ENCODE assay signal across 9 mouse cellular contexts in the genomic region with DNA sequence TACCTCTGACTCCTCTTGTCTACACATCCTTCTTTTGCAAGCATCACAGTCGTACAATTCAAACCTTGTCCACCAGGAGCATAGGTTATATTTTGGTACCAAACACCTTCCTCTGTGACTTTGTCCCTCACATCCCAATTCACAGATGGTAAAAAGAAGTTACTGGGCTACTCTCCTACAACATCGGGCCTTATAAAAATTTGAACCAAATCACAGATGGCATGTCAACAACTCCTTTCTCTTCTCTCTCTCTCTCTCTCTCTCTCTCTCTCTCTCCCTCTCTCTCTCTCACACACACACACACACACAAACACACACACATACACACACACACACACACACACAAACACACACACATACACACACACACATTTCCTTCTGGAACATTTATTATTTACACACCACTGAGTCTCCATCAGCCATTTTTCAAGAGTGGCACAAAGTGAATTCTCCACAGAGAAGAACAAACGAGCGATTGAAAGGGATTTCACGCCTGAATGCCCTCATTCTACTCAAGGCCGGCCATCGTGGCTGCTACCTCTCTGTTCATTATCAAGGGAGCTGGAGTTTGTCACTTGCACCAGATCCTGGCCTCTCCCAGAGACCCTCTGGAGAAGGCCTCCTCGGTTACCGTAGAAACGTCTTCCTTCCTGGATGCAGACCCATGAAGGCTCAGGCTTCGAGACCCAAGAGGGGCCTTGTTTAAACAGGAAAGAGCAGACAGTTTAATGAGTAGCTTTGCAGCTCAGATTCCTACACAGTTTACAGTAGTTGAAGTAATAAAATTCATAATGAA.
DNase-seq lines count a peak whose midpoint lies in the region; ATAC-seq and TF ChIP-seq lines count a peak whose summit lies in the region.
"Had no signal": no experiment of that assay in that cellular context is flagged by ENCODE, and none has a peak within 500 bp of the region (broad histone marks: within the 10 kb centered on the region; RNA-seq: fewer than 3 reads in every experiment).

No protein-coding gene starts in this region.

- peak; percentile 91 for DNase-seq in Muller cell, postnatal 12 days (ENCODE audit: inconsistent ontology term)
- DNase-seq in embryo, embryonic 9.5 days (ENCODE audit: extremely low spot score), result peak; percentile 73
- DNase-seq in hindbrain, postnatal 0 days (ENCODE audit: low spot score), result peak; percentile 88
- peak; percentile 10 to 18 for DNase-seq in left cerebral cortex, postnatal 36 days (ENCODE audit: low spot score in 2 of 2)
- DNase-seq in right cerebral cortex, adult 2 months (ENCODE audit: low spot score in 2 of 2), result peak; percentile 17 to 26
- DNase-seq in adrenal gland, postnatal 25 days, result no peak
- no peak for DNase-seq in ovary, postnatal 14 days (ENCODE audit: low spot score)
- no peak for DNase-seq in c-Kit-positive CD71-positive TER-119-positive erythroid progenitor cells, embryonic 14.5 days (ENCODE audit: low spot score)

- no peak overlapping the region for H3K9ac ChIP-seq in hindbrain, postnatal 0 days (replicated peaks; ENCODE audit: low read length)

- 0 out of 2 replicates have a peak, but pooled peaks have one; percentile 20 for TF ChIP-seq CTCF in hindbrain, postnatal 0 days (IDR thresholded peaks at IDR 0.05; ENCODE audit: low read depth)

- ATAC-seq in hindbrain, postnatal 0 days, result peak; percentile 89

- H3K27ac ChIP-seq in hindbrain, postnatal 0 days, result no peak overlapping the region

- WGBS in hindbrain, postnatal 0 days, result 18% methylated on average over 11 of the region's 11 CpGs

- no peak overlapping the region for H3K4me3 ChIP-seq in hindbrain, postnatal 0 days (ENCODE audit: low read length)
- H3K4me3 ChIP-seq: myocyte had no signal

- H3K9me3 ChIP-seq in hindbrain, postnatal 0 days (ENCODE audit: low read length), result no peaks in the 10 kb centered on the region

- intact Hi-C loops in left cerebral cortex, postnatal 36 days (cut with DNase I), result no loop called here

- no peaks in the 10 kb centered on the region for H3K36me3 ChIP-seq in hindbrain, postnatal 0 days (ENCODE audit: insufficient read depth, low read length)

- H3K4me1 ChIP-seq in hindbrain, postnatal 0 days (ENCODE audit: insufficient read depth, low read length), result no peaks in the 10 kb centered on the region

- no peak overlapping the region for H3K4me2 ChIP-seq in hindbrain, postnatal 0 days (ENCODE audit: low read depth, low read length)

- H3K27me3 ChIP-seq in hindbrain, postnatal 0 days (ENCODE audit: insufficient read depth, low read length), result no peaks in the 10 kb centered on the region

Comparison
In these comparisons a context has a peak if more than half of its experiments do, and no peak if none do; other contexts are left out.
1. DNase-seq: peak in Muller cell, postnatal 12 days (single experiment), embryo, embryonic 9.5 days (single experiment), hindbrain, postnatal 0 days (single experiment), left cerebral cortex, postnatal 36 days (2 of 2) and right cerebral cortex, adult 2 months (2 of 2); none in adrenal gland, postnatal 25 days (single experiment), ovary, postnatal 14 days (single experiment) and c-Kit-positive CD71-positive TER-119-positive erythroid progenitor cells, embryonic 14.5 days (single experiment).